Mouse (Mus musculus): ENCODE results near the gene Cpne4. TPM values are rescaled to one million over a fixed set of nuclear protein-coding genes. Genes with fewer than 3 reads are reported as not detected.

Gene Cpne4
- polyA plus RNA-seq, 1 experiment from 2014 or later: not detected

Small RNA genes within 50 kb of the gene (microRNA-seq; reads per million reads assigned to microRNA genes)
- not detected for gene Gm23391

Other genes with a start within 250 kb of the Cpne4 start
- gene Acpp, start 209.5 kb upstream of the Cpne4 start, polyA plus RNA-seq (2015; fragmentation: Nextera tagmentation; extraction: Ambion mirVana): 0.47 and 0.79 TPM in 2 replicates

Data from liver, embryonic 16.5 days (tissue).